Mouse (Mus musculus) liver, postnatal 0 days (tissue): ENCODE data around the gene Zkscan17.

Experiments
- CTCF ChIP-seq: sonication (generic); IDR thresholded peaks from 2 replicates; pipeline ENCODE4 v1.5.1; 2016; ENCODE audit warnings: antibody characterized with exemption, low read depth
- EP300 ChIP-seq: IDR thresholded peaks from 2 replicates; pipeline ENCODE4 v1.6.1; 2016; ENCODE audit warnings: antibody characterized with exemption, low read depth, mild to moderate bottlenecking

GRCm38 (mm10) chr11:59449741-59450229 is 76.8 kb downstream of the Zkscan17 start, which contains the start of gene Jmjd4:
- TF ChIP-seq CTCF (no peak), EP300 (no peak)
